Mouse (Mus musculus) CH12F3 (cell line): ENCODE results near the gene Ctrc.
"Not testable (repeated sequence)": the region's sequence is repeated elsewhere in the genome, so short reads cannot be mapped to it uniquely, and the experiment has no call there.

Experiments used
- in situ Hi-C: fragments of 300-500 bp; cut with MboI; formaldehyde crosslinking; loops from 2 replicates; pipeline ENCODE4 v1.14.3; 2020; ENCODE audit warnings: low sequenced_read_pairs

The Ctrc gene

DNA sequence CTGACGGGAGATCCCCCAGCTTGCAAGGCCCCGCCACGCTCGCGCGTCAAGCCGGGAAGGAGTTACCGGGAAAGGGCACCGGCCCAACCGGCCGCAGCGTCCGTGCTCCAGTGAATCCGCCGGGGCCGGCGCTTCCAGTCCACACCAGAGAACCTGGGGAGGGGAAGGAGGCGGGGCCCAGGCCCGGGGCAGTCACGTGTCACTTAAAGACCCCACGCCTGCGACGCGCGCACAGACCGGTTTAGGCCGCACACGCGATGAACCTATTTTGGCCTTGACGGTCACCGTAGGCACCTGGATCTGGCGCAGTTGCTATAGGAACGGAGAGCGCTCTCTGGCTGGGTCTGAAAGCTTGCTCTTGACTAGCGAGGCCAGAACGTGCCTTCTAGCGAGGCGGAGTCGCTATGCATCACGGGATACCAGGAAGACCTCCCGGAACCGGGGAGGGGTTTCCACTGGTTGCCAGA is 55.6 kb downstream of the Ctrc start, which contains the start of gene Dnajc16:
Gene Dnajc16, minus strand, starts transcription at position 408 of the 467 bp plus-strand sequence.
- in situ Hi-C loops, result no loop called here

DNA sequence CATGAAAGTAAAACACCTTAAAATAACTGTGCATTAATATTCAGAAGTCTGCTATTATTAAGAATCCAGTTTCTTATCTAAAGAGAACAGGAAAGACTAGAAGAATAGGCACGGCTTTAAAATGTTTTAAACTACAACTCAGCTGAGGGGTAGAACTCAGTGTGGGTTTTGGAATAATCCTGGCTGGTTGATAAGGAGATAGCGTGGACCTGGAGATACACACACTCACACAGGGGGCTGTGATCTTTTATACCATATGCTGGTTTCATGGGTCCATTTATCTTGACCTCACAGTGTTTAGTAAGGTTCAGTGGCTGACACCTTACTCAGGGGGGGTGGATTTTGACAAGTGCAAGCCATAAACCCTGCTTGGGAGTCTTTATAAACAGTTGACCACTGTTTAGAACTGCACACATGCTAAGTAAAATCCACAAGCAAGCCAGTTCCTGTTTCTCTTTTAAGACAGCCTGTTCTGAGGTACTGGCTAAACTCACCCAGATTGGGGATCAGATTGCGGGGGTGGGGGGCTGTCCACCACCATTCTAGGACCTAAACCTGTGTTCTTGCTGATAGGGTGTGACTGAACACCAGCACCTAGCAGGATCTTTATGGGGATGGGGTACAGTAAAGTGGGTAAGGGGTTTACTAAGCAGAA is 56.5 kb downstream of the Ctrc start:
- in situ Hi-C loops, result no loop called here

DNA sequence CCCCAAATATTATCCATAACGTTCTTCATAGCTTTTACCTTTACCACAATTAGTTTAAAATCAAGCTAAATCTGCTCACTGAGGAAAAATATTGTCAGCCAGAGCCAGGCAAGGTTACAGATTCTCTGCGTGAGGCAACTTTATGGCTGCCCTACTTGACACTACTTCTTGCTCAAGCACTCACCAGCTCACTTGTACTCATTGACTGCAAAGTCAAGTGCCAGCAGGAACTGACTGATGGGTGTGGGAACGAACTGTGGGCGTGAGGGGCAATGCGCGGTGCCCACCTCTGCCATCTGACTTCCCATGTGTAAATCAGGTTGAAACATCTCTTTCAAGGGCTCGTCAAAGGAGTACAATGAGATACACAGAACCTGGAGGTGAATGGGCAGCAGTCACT is 58.7 kb downstream of the Ctrc start:
- in situ Hi-C loops, result no loop called here

DNA sequence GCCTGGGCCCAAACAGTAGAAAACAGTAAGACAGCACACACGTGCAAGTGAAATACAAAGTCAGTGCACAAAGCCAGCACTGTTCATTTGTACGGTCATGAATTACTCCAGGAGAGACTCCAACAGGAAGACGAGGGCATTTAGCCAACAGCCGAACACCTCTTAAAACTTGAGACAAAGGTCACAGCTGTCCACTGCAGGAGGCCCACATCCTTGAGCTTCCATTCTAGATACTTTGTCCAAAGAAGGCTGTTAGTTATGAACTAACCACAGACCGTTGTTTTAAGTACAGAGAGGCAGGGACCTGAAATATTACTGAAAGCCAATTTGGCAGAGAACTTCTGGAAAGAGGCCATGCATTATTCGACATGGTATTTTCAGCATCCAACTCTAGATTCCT is 59.1 kb downstream of the Ctrc start:
- in situ Hi-C loops, result no loop called here

DNA sequence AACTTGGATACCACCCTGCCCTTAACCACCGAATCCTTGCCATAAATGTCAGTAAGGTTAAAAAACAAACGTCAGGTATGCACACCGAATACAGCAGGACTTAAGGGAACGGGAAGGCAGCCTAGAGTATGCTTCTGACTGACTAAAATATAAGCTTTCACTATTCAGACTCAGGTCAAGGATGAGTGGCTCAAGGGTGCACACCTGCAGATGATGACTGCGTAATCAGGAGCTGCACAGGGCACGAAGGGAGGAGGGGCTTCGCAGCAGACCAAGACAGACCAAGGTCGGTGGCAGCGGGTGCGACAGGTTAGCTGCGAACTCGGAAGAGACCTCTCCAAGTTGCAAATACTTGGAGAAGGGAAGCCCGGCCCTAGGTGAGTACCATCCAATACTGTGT is 60.0 kb downstream of the Ctrc start:
- in situ Hi-C loops, result no loop called here

DNA sequence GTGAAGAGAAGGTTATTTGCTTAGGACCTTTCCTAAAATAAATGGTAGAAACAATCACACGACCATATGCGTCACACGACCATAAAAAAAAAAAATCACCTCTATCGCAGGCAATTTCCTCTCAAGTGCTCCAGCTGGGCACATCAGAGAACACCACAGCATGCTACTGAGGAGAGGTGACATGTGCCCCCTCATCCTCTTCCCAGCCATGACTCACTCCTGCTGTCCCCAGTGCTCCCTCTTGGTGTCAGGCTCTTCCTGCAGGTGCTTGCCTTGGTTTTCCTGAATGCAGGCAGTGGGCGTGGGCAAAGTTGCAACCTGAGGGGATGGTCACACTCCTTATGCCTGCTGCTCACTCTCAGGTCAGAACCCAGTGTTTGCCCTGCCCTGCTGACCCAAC is 61.3 kb downstream of the Ctrc start:
- in situ Hi-C loops, result no loop called here

DNA sequence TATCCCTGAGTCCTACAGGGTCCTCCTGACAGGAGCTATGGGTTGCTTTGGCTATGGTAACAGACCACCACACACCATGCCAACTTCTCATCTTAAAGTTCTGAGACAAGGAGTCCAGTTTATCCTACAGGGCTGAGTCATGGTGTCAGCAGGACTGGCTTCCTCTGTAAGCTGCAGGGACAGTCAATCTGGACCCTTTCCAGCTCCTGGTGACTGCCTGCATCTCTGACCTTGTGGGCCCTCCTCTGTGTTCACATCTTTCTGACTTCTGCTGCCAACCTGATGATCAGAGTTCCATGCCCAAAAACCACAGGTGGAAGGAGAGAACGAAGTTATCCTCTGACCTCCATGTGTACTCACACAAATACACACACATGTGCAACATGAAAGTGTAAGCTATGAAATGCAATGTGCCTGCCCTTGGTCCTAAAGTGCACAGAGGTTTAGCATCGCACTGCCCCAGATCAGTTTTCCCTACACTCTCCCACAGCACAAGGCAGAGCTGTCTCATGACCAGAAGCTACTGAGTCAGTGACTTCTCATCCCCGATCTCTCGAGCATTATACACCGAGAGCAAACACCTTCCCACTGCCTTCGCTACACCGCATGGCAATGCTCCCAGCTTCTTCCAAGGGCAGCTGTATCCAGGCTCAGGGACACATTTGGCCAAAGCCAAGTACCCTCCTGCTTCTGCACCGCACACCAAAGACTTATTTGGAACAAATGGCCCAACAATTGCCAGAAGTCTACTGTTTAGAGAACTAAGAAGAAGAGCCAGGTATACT is 64.8 kb downstream of the Ctrc start:
- in situ Hi-C loops, result no loop called here

DNA sequence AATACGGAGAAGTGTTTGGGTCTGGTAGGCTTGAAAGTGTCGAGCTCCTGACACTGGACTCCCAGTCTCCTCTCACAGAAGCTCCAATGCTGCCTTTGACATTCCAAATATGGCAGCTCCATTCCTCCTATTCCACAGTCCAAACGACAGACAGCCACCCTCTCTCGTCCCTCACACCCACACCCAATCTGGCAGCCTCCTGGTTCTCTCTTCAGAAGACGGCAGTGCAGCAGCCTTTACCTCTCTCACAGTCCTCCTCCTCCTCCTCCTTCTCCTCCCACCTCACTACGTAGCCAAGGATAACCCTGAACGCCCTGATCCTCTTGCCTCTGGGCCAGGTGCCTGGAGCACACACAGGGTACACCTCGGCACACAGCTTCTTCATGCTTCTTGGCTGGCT is 66.3 kb downstream of the Ctrc start:
- in situ Hi-C loops, result no loop called here

DNA sequence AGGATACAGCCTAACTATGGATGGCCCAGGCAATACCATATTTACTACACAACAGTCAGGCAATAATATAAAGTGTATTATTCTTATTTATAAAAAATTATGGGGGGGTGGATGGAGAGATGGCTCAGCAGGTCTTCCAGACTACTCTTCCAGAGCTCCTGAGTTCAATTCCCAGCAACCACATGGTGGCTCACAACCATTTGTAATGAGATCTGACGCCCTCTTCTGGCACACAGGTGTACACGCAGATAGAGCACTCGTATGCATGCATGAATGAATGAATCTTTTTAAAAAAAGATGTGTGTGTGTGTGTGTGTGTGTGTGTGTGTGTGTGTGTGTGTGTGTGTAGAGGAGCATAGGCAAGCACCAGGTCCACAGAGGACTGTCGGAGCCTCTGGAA is 73.1 kb downstream of the Ctrc start:
- in situ Hi-C loops, result not testable (repeated sequence)

DNA sequence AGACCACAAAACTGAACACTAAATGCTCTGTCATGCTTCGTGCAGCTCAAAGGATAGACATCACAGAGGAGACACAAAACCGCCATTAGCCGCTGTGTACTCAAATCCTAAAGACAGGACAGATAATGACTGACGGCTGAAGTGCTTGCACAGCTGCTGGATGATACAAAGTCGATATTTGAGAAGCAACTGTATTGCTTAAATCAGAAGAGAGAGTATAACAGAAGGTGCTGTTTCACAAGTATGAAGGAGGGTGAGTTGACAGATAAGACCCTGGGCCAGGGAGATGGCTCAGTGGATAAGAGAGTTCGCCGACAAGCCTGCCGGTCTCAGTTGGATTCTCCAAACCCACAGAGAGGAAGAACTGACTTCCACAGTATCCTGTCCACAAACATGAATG is 74.3 kb downstream of the Ctrc start:
- in situ Hi-C loops, result no loop called here

DNA sequence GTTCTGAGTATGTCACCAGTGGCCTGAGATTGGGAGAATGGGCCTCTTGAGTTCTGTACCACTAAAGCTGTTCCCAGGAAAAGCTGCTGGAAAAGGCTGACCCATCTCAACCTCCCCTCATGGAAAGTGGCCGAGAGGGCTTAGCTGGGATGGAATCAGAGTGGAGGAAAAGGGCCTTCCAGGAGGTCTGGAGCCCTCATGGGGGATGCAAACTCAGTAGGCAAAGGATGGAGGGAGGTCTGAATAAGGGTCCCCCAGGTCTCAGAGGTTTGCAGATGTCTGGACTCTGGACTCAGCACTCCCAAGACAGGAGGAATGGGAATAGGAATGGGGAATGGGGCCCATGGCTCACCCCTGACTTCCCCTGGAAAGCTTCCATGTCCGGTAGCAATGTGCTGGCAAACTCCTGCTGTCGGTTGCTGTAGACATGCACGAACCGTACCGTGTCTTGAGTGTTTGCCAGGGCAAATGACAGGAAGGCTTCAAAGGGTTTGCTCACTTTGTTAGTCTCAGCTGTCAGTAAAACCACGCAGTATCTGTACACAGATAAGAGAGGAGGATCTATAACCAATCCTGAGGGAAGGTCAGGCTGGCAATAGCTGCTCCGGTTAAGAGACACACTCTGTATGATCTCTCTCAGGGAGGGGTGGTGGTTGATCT is 76.5 kb downstream of the Ctrc start:
- in situ Hi-C loops, result no loop called here

DNA sequence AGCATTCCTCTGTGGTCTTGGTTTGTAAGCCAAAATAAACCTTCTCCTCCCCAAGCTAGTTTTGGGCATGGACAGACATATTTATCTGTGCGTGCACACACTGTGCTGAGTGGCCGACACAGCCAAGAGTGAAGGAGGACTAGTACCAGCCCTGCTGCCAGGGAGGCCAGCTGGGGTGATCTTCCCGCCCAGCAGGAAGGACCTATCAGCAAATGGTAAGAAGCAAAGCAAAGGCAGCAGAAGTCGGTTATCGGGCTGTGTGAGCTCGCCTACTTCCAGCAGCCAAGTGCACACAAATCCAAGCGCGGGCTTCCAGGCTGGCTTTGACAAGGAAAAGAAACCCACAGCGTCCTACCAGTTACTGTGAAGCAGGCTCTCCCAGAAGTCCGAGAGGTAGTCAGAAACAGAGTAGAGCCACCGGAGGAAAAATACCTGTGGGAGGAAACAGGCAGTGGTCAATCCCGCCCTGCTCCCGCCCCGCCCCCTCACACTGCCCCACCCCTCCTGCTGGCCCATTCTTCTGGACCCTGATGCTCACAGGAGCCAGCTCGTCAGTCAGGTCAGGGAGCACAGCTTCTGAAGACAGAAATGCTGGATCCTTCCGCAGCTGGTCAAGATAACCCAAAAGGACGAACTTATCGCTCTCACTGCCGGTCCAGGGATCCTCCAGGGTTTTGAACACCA is 78.7 kb downstream of the Ctrc start:
- in situ Hi-C loops, result no loop called here

DNA sequence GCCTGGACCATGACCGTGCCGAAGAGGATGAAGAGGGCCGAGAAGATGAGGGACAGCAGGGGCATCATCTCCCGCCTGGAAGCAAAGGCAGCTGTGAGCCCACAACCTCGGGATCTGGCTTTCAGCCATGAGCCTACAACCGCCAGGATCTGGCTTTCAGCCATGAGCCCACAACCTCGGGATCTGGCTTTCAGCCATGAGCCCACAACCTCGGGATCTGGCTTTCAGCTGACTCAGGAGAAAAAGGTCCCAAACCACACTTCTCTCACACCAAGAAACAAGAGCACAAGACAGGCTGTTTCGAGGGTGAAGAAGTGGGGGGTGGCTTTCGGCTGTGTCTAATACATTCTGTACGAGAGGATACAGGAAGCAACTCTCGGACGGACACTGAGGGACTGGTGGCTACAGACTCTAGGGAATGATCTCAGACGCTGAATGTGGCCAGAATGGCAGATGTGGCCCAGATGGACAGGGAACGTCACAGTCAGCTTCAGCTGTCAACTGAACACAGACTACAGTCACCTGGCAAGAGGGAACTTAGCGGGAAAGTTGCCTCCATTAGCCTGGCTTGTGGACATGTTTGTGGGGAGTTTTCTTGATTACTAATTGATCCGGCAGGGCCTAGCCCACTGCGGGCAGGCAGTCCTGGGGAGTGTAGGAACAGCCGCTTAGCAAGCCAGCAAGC is 79.3 kb downstream of the Ctrc start:
- in situ Hi-C loops, result no loop called here

DNA sequence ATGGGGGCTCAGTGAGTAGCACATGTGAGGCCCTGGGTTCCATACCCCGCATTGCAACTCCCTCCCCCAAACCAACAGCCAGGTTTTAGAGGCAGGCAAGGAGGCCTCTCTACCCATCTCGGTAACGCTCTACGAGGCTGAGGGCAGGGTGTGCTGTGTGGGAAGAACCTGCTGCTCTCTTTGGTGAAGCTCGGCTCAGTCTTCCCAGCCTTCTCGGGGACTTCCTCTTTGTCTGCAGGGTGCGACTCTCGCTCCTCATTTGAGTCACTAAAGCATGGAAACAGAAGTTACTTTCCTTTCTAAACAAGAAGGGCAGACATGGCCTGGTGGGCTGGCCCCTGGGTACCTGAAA is 79.9 kb downstream of the Ctrc start:
- in situ Hi-C loops, result no loop called here

DNA sequence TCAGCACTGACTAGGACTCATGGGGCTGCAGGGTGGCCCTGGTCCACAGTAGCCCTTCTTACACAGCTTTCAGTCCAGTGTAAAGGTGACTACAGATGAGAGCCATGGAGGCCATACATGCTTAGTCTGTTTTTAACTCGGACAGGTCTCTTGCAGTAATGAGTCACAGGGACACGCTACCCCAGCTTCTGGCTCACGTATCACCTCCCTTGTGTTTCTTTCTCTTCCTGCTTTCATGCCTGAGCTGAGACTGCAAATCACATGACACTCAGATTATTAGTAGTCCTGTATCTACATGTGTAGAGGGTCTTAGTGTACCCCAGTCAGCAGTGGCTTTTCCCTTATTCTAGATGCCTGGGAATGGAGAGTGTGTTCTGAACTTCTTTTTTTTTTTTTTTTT is 81.2 kb downstream of the Ctrc start:
- in situ Hi-C loops, result no loop called here
